Mouse (Mus musculus): Measurements from ENCODE around the gene Tph1. TPM values are rescaled to one million over a fixed set of nuclear protein-coding genes. Genes with fewer than 3 reads are reported as not detected.

Tph1 gene
- not detected for polyA plus RNA-seq (2017; shearing (Covaris generic))

DNA sequence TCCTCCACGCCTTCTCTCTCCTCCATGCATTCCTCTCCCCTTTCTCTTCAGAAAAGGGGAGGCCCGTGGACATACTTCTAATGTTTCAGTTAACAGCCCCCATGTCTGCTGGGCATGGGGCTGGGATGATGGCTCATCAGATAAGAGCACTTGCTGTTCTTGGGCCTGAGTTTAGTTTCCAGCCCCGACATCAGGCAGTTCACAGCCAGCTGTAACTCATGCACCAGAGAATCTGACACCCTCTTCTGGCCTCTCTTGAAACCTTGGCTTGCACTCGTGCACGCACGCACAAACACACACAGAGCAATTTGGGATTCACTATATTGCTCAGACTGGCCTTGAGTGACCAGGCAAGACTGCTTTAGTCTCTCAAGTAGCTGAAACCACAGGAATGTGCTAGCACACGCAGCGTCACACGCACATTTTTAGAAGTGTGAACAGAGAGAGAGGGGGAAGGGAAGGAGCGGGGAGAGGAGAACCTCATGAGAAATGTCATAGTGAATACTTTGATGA lies at the start of gene Tph1:
Tph1 (minus strand) TSS at position 378 of the 513 bp plus-strand sequence.

DNA sequence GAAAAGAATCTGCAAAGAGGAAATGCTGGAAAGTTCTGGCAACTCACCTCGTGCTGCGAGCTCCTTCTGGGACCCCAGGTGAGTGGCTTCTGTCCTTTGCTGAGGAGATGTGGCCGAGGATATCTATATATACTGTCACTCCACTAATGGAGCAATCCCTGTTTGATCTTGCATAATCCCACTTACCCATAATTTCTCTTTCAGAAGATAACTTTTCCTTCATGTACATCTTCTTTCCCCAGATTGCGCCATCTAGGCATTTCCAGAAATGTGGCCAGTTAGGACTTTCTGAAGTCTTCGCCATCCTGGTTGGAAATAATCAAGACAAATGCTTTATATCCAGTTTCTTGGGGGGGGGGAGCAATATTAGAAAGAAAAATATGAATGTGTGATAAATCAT lies 43.3 kb upstream of the Tph1 start, which contains the start of gene Saa3:
Saa3 (minus strand) TSS at position 101 of the 400 bp plus-strand sequence.

DNA sequence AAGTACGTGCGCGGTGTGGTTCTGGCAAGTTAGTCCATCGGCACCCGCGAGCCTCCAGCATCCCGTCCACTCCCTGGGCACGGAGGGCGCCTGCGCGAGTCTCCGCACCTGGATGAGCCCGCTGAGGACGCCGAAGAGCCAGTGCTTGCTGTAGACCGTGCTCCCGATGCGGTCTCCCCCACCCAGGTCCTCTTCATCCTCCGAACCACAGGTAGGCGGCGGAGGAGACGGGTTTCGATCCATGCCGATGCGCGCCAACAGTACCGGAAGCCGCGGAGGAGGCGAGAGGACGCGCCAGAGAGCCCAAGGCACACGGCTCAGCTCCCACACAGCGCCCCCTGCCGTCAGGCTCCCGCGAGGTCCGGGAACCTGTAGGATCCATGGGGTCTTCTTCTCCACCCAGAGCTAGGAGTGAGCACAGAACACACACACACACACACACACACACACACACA lies 38.1 kb upstream of the Tph1 start, which contains the start of gene Saal1:
Saal1 (minus strand) TSS at position 291 of the 455 bp plus-strand sequence.

GRCm38 (mm10) chr7:46639692-46640031 lies 32.7 kb downstream of the Tph1 start, which contains the start of gene Sergef:
TSS of gene Sergef (minus strand) at chr7:46639807.

Other genes starting within 250 kb of the Tph1 start
- gene Sergef, start 32.7 kb downstream of the Tph1 start, polyA plus RNA-seq (2017; shearing (Covaris generic)) = 18.2 TPM
- 9.9 TPM for gene Saal1, start 38.1 kb upstream of the Tph1 start, polyA plus RNA-seq (2017; shearing (Covaris generic))
- not detected for gene Saa3, start 43.2 kb upstream of the Tph1 start, polyA plus RNA-seq (2017; shearing (Covaris generic))
- gene Saa4, start 60.1 kb upstream of the Tph1 start, polyA plus RNA-seq (2017; shearing (Covaris generic)) = not detected
- not detected for gene Saa1, start 70.4 kb upstream of the Tph1 start, polyA plus RNA-seq (2017; shearing (Covaris generic))
- gene Saa2, start 79.3 kb upstream of the Tph1 start, polyA plus RNA-seq (2017; shearing (Covaris generic)) = not detected
- gene Hps5, start 123.5 kb upstream of the Tph1 start, polyA plus RNA-seq (2017; shearing (Covaris generic)) = 41.5 TPM
- gene Gtf2h1, start 123.6 kb upstream of the Tph1 start, polyA plus RNA-seq (2017; shearing (Covaris generic)) = 45.5 TPM
- gene Ldha, start 168.9 kb upstream of the Tph1 start, polyA plus RNA-seq (2017; shearing (Covaris generic)) = 994 TPM
- gene Ldhc, start 188.7 kb upstream of the Tph1 start, polyA plus RNA-seq (2017; shearing (Covaris generic)) = not detected
- gene Tsg101, start 247.4 kb upstream of the Tph1 start, polyA plus RNA-seq (2017; shearing (Covaris generic)) = 112 TPM